Mouse (Mus musculus): ENCODE results near the gene Slc1a2.

Slc1a2 gene

GRCm38 (mm10) chr2:102658163-102658660 lies at the start of gene Slc1a2:
Gene Slc1a2, plus strand, starts transcription at chr2:102658659.
- no peak for DNase-seq (ENCODE audit: low read depth, low spot score)

DNA sequence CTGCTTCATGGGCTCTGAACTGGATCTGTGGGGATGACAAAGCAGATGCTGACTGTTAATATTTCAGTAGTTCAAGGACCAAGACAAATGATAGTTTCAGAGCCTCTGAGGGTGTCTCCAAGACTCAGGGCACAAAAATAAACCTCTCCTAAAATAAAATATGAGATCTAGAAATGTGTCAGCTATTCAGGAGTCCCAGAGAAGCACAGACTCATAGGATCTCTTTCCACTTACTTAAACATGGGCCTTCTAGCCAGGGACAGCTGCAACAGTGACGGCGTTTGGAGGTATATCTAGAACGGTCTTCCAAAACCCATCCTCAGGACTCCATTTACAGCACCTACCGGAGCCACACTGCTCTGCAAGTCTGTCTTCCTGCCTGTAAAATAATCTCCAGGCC lies 48.0 kb upstream of the Slc1a2 start:
- DNase-seq (ENCODE audit: low read depth, low spot score), result no peak

- DNase-seq (ENCODE audit: low read depth, low spot score), result no peak
Measured at GRCm38 (mm10) chr2:102616637-102617036, 41.8 kb upstream of the Slc1a2 start.

DNA sequence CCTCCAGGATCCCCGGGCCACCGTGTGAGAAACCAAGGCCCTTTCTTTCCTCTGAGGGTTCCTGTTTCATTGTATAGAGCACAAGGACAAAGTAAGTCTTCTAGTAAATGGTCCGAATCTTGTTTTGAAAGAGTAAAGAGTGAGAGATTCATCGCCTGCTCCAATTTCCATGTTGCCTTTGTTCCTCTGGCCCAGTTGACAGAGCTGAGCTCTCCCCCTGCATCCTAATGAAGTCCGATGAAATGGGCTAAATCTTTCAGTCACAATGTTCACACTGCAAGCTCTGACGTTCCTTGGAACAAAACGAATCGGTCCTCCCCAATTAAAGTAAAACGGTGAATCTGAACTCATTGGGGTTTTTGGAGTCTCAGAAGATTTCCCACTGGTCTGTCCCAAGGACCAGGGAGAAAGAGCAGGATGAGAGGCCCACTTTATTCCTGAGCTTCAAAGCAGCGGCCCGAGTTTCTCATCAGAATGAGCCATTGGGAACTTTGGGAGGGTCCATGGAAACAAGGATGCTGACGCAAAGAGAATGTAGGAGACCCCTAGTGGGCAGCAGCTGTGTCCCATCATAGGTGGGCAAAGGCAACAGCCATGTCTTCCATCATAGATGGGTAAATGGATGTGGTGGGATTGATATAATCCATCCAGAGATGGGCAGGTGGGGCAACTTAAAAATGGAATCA lies 37.6 kb upstream of the Slc1a2 start:
- no peak for DNase-seq (ENCODE audit: low read depth, low spot score)

- DNase-seq (ENCODE audit: low read depth, low spot score), result no peak
Measured at GRCm38 (mm10) chr2:102622176-102622575, 36.3 kb upstream of the Slc1a2 start.

DNA sequence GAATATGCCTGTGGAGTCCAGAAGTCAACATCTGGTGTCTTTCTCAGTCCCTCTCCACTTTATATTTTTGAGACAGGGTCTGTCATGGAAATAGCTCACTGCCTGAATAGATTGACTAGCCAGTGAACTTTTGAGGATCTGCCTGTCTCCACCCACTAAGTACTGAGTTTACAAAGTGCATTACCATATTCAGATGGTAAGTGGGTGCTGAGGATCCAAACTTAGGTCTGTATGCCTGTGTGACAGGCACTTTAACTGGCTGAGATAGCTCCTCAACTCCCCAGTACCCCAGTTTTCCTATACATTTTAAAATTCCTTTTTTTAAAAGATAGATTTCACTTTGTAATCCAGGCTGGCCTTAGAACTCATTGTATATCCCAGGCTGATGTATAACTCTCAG lies 35.5 kb upstream of the Slc1a2 start:
- DNase-seq (ENCODE audit: low read depth, low spot score), result no peak

- no peak for DNase-seq (ENCODE audit: low read depth, low spot score)
Measured at GRCm38 (mm10) chr2:102624538-102624937, 33.9 kb upstream of the Slc1a2 start.

DNA sequence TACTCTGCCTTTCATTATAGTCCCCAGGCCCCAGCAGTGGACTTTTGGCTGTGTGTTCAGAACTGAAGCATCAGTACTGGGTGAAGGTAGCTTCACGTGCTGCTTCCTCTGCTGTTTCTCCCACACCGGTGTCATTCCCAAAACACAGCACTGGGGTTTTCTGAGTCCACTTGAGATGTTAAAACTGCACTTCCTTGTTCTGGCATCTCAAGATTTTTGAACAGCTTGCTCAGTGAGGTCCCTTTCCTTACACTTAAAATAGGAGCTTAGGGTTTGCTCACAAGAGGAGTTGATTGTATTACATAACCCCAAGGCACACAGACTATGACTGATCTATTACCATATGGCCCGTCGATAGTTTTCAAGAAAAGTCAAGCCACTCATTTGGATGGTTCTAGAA lies 26.1 kb upstream of the Slc1a2 start:
- no peak for DNase-seq (ENCODE audit: low read depth, low spot score)

DNA sequence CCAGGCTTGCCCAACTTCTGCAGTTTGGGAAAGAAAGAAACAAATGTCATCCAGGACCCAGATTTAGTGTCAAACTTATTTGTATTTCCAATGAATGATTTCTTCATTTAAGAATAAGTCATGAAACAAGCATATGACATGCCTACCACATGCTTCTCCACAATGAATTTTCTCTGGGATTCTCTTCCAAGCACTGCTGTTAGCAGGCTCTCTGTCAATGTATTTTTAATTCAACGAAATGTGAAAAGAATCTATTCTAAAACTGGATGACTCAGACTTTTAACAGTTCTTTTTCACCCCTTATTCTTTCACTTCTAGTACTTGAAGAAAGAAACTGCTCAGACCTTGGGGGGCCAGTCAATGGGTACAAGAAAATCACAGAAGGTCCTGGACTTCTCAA lies 24.4 kb upstream of the Slc1a2 start:
- no peak for DNase-seq (ENCODE audit: low read depth, low spot score)

DNA sequence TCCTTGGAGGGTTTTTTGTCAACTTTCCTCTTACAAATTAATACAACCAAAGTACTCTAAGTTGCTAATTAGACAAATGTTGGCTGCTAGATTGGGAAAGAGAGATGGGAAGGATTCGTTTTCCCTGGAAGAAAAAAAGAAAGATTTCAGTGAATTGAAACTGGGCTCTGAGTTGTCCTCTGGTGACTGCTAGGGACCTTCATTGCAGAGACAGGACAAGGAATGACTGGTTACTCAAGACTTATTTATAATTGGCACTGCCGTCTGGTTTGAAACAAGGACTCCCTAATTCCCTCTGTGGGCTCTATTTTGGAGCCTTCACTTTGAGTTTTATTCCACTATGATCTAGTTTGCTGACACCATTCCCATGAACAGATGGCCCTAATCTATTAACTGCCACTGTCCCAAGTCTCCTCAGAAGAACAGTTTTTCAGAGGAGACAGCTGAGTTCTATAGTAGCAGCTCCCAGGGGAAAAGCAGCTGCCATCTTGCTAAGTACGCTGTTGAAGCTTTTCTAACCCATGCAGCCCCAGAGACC lies 22.9 kb upstream of the Slc1a2 start:
- no peak for DNase-seq (ENCODE audit: low read depth, low spot score)

DNA sequence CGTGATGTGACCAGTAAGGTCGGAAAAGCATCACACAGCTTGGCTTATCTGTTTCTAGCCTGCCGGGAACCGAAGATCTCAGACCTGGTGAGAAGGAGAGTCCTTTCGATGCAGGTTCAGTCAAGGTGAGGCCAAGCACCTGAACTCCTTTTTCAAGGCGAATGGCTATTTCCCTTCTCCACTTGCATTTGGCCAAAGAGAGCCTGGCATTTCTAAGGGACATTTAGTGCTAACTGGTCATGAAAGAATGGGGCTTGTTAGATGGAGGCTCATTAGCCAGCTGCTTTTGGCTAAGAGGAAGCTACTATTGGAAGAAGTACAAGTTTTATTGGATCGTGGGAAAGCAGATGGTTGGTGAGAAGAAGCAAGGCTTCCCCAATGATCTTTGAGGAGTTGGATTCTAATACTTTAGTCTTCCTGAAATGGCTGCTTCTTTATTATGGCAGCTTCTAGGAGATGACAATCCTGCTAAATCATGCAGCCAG lies 22.3 kb upstream of the Slc1a2 start:
- no peak for DNase-seq (ENCODE audit: low read depth, low spot score)

DNA sequence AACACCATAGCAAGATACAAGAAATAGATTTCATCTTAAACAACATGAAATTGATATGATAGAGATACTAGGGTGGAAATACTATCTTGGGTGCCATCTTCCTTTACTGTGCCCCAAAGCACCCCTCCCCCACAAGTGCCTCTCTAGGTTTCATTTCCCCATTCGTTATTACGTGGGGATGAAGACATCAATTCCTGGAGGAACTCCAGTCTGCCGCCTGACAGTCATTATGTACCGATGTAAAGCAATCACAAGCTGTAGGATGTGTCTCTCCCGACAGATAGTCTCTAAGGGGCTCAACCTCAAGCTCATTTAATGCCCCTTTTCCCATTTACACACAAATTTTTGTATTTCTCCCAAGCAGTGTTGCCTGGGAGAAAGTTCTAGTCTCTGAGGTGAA lies 20.3 kb upstream of the Slc1a2 start:
- DNase-seq (ENCODE audit: low read depth, low spot score), result no peak

DNA sequence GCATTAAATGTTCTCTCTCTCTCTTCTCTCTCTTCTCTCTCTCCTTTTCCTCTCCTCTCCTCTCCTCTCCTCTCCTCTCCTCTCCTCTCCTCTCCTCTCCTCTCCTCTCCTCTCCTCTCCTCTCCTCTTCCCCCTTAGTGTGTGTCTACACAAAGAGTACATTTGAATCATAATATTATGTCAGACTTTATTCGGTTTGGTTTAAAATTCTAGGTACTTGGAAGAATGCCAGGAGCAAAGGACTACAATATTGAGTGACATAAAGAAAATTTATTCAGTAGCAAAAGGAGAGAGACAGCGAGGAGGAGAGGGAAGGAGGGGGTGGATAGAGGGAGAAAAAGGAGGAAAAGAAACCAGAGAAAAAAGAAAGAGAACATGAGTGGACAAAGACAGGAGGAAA lies 19.8 kb upstream of the Slc1a2 start:
- no peak for DNase-seq (ENCODE audit: low read depth, low spot score)

DNA sequence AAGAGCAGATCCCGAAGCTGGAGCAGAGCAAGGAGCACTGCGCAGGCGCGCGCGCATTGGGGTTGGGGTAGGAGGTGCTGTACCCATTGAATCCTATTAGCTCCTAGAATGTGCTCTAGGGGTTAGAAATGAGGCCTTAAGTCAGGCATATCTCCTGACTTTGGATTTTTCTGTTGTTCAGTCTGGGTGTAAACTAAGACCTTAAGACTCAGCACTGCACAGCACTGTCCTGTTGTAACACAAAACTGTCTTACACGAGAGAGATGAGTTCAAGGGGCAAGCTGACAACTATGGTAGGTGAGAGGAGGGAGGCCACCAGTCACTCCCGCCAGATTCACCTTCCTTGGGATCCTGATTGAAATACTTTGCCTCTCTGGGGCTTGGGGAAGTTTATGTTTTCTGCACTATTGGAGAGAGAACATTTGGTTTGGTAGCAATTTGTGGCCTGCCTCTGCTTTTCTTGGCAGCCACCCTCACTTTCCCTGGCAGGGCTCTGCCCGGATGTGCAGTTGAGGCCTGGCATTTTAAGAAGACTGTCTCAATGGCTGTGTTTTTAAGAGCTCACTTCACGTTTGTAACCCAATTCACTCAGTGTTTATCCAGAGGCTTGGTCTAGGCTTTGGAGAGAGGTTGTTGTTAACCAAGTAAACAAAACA lies 9.5 kb upstream of the Slc1a2 start:
- peak; percentile 25 for DNase-seq (ENCODE audit: low read depth, low spot score)

GRCm38 (mm10) chr2:102650322-102650721 lies 8.1 kb upstream of the Slc1a2 start:
- no peak for DNase-seq (ENCODE audit: low read depth, low spot score)

DNA sequence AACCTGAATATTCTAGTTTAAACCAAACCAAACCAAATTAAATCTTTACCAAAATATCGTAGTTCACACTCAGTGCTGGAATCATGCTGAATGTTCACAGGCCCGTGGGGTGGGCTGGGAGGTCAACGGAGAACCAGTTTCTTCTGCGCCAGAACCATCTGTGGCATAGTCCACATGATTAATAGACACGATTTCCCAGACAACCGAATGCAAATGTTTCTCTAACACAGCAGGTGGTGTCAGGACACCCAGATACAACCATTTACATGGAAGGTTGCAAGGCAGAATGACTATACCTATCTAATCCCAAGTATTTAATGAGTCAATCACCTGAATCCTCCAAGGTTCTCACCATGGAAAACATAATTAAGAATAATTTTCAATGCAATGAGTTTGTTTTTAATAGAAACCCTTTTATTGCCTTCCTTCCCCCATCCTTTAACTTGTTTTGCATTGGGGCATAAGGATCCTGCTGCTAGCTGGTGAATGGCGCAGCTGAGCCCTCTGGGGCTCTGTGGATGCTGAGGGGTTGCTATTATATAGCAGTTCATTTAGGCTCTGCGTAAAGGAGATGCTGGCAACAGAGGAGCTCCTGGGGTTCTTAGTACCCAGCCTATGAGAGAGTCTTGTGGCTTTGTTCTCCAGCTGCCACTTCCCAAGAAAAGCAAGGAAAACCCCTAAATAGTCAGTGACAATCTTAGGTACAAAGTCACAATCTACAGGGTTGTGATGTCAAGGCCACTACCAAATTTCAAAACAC lies 2.3 kb upstream of the Slc1a2 start:
- DNase-seq (ENCODE audit: low read depth, low spot score), result no peak

DNA sequence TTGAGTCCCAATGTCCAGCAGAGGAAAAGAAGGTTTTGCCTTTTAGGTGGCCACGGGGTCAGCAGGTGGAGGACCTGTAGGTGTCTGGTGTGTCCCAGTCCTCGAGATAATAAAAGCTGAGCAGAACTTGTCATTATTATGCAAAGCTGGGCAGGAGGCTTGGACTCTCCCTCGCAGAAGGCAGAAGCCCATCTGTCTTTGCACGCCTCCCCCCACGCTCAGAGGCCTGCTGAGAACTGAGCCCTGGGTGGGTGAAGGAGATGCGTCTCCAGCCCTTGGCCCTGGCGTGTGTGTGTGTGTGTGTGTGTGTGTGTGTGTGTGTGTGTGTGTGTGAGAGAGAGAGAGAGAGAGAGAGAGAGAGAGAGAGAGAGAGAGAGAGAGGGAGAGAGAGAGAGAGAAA lies 733 bp upstream of the Slc1a2 start:
- DNase-seq (ENCODE audit: low read depth, low spot score), result no peak

DNA sequence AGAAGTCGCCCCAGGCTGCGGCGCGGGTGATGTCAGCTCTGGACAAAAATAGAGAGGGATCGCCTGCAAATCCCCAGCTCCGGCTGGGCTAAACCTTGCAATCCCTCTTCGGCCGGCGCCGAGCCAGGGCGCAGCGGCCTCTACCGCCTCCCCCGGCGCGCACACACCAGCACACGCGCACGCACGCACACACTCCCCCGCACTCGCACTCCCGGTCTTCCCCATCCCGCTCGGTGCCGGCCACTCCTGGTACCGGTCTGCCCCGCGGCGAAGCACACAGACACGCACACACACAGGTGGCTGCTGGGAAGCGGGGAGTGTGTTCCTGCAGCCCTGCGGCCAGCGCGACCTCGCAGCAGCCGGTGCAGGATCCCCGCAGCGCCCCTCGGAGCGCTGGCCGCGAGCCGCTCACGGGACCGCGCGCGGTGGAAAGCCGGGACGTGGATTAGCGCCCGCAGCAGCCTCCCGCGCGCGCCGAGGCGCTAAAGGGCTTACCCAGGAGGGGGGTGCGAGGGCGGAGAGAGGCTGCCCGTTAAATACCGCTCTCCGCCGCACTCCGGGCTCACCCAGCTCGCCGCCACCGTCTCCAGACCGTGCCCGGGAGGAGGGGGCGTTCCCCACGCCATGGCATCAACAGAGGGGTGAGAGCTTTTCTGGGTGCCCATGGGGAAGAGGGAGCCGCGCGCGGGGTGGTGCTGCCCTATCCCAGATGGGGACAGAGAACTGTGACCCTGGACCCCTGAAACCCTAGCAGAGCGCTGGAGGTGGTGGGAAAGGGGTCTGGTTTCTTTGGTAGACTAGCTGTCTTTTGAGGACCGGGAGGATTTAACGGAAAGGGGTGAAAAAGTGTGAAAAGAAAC lies 432 bp downstream of the Slc1a2 start:
- no peak for DNase-seq (ENCODE audit: low read depth, low spot score)

DNA sequence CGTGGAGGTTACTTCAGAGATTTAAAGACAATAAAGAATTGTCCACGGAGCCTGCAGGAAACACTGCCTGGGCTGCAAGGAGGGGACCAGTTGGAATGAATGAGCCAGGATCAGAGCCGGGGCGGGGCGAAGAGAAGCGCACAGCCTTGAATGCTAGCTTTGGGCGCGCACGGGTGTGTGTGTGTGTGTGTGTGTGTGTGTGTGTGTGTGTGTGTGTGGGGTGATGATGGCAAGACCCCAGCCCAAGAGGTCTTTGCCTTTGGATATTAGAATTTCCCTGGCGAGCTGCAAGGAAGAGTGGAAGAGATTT lies 1.0 kb downstream of the Slc1a2 start:
- no peak for DNase-seq (ENCODE audit: low read depth, low spot score)

DNA sequence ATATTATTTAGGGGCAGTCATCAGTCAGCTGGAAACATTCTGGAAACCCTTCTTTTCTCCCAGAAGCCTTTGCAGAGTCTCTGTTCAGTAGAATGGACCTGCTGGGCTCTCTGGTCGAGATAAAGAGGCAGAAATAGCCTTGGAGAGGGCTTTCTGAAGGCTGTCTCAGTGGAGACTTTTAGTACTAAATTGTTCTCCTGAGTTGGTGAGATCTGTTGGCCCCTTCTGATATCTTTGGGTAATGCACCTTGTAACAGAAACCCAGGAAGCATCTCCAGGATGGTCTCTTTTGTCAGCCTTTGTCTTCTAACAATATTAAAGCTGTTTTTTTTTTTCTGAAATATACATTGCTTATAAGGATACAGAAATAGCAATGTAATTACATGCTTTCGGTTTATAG lies 2.6 kb downstream of the Slc1a2 start:
- no peak for DNase-seq (ENCODE audit: low read depth, low spot score)

DNA sequence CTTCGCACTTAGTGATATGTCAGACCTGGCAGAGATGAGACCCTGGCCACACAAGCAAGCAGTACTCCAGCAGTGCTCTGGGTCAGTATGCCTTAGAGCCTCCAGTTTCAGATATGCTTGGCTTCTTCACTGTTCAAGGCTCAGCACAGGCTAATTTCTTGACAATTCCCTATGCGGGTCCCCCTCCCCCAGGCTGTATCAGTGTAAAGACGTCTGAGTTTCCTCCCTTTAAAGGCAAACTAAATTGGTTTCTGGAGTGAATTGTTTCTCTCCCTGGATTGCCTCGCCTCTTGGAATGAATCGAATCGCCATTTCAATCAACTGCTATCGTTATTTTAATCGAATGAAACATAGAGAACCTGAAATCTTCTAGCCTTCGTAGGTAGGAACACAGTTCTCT lies 4.5 kb downstream of the Slc1a2 start:
- no peak for DNase-seq (ENCODE audit: low read depth, low spot score)

GRCm38 (mm10) chr2:102663339-102663738 lies 4.9 kb downstream of the Slc1a2 start:
- no peak for DNase-seq (ENCODE audit: low read depth, low spot score)

All from 3T3-L1 (cell line).